Mouse (Mus musculus): Measurements from ENCODE around the gene Tmem231.

DNA sequence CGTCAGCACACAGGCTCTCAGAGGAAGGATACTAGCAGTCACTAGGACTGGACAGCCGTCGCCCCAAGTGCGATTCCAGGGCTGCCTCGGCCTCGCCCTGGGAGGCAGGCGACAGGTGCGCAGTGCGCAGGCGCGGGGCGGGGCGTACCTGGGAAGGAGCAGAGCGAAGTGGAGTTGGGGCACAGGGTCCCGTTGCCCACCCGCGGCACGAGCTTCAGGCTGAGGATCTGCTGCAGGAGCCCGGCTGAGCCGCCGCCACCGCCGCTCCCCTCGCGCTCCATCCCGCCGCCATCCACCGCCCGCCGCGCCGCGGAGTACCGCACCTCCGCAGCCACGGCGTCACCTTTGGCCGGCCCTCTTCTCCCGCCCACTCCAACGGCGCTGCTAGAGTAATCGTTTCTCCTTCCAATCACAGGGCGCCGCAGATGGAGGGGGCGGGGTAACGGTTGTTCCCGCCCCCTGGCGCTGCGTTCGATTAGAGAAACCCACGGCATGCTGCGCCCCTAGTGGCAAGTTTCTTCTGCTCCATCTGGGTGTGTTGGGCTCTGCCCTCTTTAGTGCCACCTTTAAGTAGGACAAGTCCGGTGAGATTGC lies 57.2 kb downstream of the Tmem231 start, which contains the start of gene Tmem170:
- TF ChIP-seq CTCF (IDR thresholded peaks at IDR 0.05; ENCODE audit: low read depth), result peak; percentile 98
- no peak for TF ChIP-seq EP300 (IDR thresholded peaks at IDR 0.05; ENCODE audit: low read depth)

Data from heart, postnatal 0 days (tissue).